Mouse (Mus musculus): ENCODE results near the gene Pus1.

- no peak for TF ChIP-seq CTCF (IDR thresholded peaks at IDR 0.05; ENCODE audit: low read depth)
- no peak for TF ChIP-seq EP300 (IDR thresholded peaks at IDR 0.05; ENCODE audit: low read depth)
Observed at GRCm38 (mm10) chr5:110802186-110802585, 21.7 kb upstream of the Pus1 start.

Measured in heart, postnatal 0 days (tissue).